Mouse (Mus musculus) A20 (cell line): ENCODE results near the gene Lhx8.
A peak's percentile ranks its signal among the peaks of the same experiment; 100 is the strongest.

Experiments used
- DNase-seq: peaks from one replicate; pipeline ENCODE4 v3.0.0-alpha.2; 2011; ENCODE audit warnings: low read depth, low spot score

The Lhx8 gene

GRCm38 (mm10) chr3:154321921-154322574, 8.4 kb downstream of the Lhx8 start:
- DNase-seq: no peak

GRCm38 (mm10) chr3:154317651-154318248, 12.7 kb downstream of the Lhx8 start:
- DNase-seq: peak; percentile 5

GRCm38 (mm10) chr3:154305163-154305884, 25.1 kb downstream of the Lhx8 start:
- DNase-seq: no peak

GRCm38 (mm10) chr3:154301102-154301501, 29.4 kb downstream of the Lhx8 start:
- DNase-seq: no peak

GRCm38 (mm10) chr3:154300006-154300405, 30.5 kb downstream of the Lhx8 start:
- DNase-seq: no peak

- DNase-seq: no peak
These were observed 32.0 kb downstream of the Lhx8 start for GRCm38 (mm10) chr3:154298490-154298889.

- DNase-seq: no peak
These were observed 33.0 kb downstream of the Lhx8 start for GRCm38 (mm10) chr3:154297499-154297898.

GRCm38 (mm10) chr3:154294924-154295834, 35.3 kb downstream of the Lhx8 start:
- DNase-seq: no peak

GRCm38 (mm10) chr3:154293839-154294490, 36.5 kb downstream of the Lhx8 start:
- no peak for DNase-seq

GRCm38 (mm10) chr3:154292126-154292525, 38.3 kb downstream of the Lhx8 start:
- no peak for DNase-seq

- DNase-seq: no peak
These were observed 40.1 kb downstream of the Lhx8 start for GRCm38 (mm10) chr3:154290351-154290750.

- DNase-seq: peak; percentile 28
These were observed 41.9 kb downstream of the Lhx8 start for GRCm38 (mm10) chr3:154288429-154289069.

- no peak for DNase-seq
These were observed 43.2 kb downstream of the Lhx8 start for GRCm38 (mm10) chr3:154287217-154287616.

- DNase-seq: no peak
These were observed 45.1 kb downstream of the Lhx8 start for GRCm38 (mm10) chr3:154285351-154285750.

GRCm38 (mm10) chr3:154284260-154284659, 46.2 kb downstream of the Lhx8 start:
- DNase-seq: no peak

- no peak for DNase-seq
These were observed 55.8 kb downstream of the Lhx8 start for GRCm38 (mm10) chr3:154274681-154275080.

- peak; percentile 43 for DNase-seq
These were observed 60.6 kb downstream of the Lhx8 start for GRCm38 (mm10) chr3:154269757-154270366.

- no peak for DNase-seq
These were observed 62.1 kb downstream of the Lhx8 start for GRCm38 (mm10) chr3:154268313-154268712.

GRCm38 (mm10) chr3:154257312-154257711, 73.1 kb downstream of the Lhx8 start:
- DNase-seq: no peak
